Mouse (Mus musculus): ENCODE measurements around the gene Mid1. TPM values are rescaled to one million over a fixed set of nuclear protein-coding genes. Genes with fewer than 3 reads are reported as not detected.
"Not testable (repeated sequence)": the region's sequence is repeated elsewhere in the genome, so short reads cannot be mapped to it uniquely, and the experiment has no call there.

Gene Mid1
- polyA plus RNA-seq, 1 experiment from 2014 or later, result 1.6 TPM

DNA sequence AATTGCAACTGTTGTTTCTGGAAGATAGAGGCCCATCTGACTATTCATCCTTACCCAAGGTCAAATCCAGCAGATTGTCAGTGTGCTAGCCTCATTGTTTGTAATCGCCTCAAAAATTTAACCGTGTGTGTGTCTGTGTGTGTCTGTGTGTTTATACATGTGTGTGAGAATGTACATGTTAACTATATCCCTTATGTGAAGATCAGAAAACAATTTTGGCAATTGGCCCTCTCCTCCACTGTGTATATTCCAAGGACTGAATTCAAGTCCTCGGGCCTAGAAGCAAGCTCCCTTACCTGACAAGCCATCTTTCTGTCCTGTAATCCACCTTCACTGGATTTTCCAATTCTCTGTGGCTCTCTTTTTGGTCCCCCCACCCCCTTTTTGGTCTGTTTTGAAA lies 288.8 kb downstream of the Mid1 start:
- not testable (repeated sequence) for H3K4me1 ChIP-seq (ENCODE audit: insufficient read depth); H3K9ac ChIP-seq (replicated peaks); H3K9me3 ChIP-seq (ENCODE audit: low read length); H3K36me3 ChIP-seq (replicated peaks; ENCODE audit: insufficient read depth, low read length); ATAC-seq; H3K4me2 ChIP-seq (ENCODE audit: low read depth, low read length); H3K27me3 ChIP-seq (ENCODE audit: insufficient read depth, low read length); H3K27ac ChIP-seq (ENCODE audit: low read depth); H3K4me3 ChIP-seq (ENCODE audit: low read depth, low read length)
- DNase-seq, result peak; percentile 11
- 58% methylated on average over 3 of the region's 3 CpGs for WGBS (ENCODE audit: insufficient replicate concordance)

DNA sequence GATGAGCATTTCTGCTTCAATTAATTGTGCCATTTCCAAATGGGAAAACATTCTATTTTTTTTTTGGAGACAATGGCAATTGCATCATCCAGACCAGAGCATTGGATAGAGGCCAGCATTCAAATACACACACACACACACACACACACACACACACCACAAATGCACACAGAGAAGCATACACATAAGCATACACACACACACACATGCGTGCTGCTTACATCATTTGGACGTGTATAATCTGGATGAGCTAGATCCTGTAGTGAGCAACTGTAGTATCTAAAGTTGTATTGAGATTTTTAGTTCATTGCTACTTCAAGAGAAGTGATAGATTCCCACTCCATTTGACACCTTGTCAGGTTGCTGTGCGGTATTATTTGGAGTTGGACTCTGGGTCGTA lies 289.5 kb downstream of the Mid1 start:
- not testable (repeated sequence) for H3K27me3 ChIP-seq (ENCODE audit: insufficient read depth, low read length); H3K9me3 ChIP-seq (ENCODE audit: low read length); H3K9ac ChIP-seq (replicated peaks); ATAC-seq; H3K4me2 ChIP-seq (ENCODE audit: low read depth, low read length); H3K27ac ChIP-seq (ENCODE audit: low read depth); H3K4me1 ChIP-seq (ENCODE audit: insufficient read depth); H3K36me3 ChIP-seq (replicated peaks; ENCODE audit: insufficient read depth, low read length); H3K4me3 ChIP-seq (ENCODE audit: low read depth, low read length)
- WGBS (ENCODE audit: insufficient replicate concordance), result 69% methylated on average over 4 of the region's 4 CpGs
- peak; percentile 15 for DNase-seq

- H3K4me2 ChIP-seq (ENCODE audit: low read depth, low read length); ATAC-seq; H3K4me3 ChIP-seq (ENCODE audit: low read depth, low read length); H3K9ac ChIP-seq (replicated peaks); H3K36me3 ChIP-seq (replicated peaks; ENCODE audit: insufficient read depth, low read length); H3K27me3 ChIP-seq (ENCODE audit: insufficient read depth, low read length); H3K4me1 ChIP-seq (ENCODE audit: insufficient read depth); H3K27ac ChIP-seq (ENCODE audit: low read depth); H3K9me3 ChIP-seq (ENCODE audit: low read length): not testable (repeated sequence)
- peak; percentile 16 for DNase-seq
- 67% methylated on average over 6 of the region's 6 CpGs for WGBS (ENCODE audit: insufficient replicate concordance)
Measured at GRCm38 (mm10) chrX:169974974-169975373, 290.0 kb downstream of the Mid1 start.

GRCm38 (mm10) chrX:169975681-169976131 lies 290.7 kb downstream of the Mid1 start:
- H3K27me3 ChIP-seq (ENCODE audit: insufficient read depth, low read length); H3K4me2 ChIP-seq (ENCODE audit: low read depth, low read length); H3K9me3 ChIP-seq (ENCODE audit: low read length); H3K36me3 ChIP-seq (replicated peaks; ENCODE audit: insufficient read depth, low read length); H3K4me1 ChIP-seq (ENCODE audit: insufficient read depth); H3K4me3 ChIP-seq (ENCODE audit: low read depth, low read length); H3K27ac ChIP-seq (ENCODE audit: low read depth); H3K9ac ChIP-seq (replicated peaks): not testable (repeated sequence)
- ATAC-seq (peak; percentile 16), DNase-seq (peak; percentile 23)
- WGBS (ENCODE audit: insufficient replicate concordance), result 51% methylated on average over 3 of the region's 3 CpGs

GRCm38 (mm10) chrX:169976340-169976739 lies 291.3 kb downstream of the Mid1 start:
- ATAC-seq; H3K4me1 ChIP-seq (ENCODE audit: insufficient read depth); H3K4me2 ChIP-seq (ENCODE audit: low read depth, low read length); H3K4me3 ChIP-seq (ENCODE audit: low read depth, low read length); H3K9ac ChIP-seq (replicated peaks); DNase-seq; H3K36me3 ChIP-seq (replicated peaks; ENCODE audit: insufficient read depth, low read length); H3K27me3 ChIP-seq (ENCODE audit: insufficient read depth, low read length); H3K27ac ChIP-seq (ENCODE audit: low read depth); H3K9me3 ChIP-seq (ENCODE audit: low read length): not testable (repeated sequence)
- 67% methylated on average over 5 of the region's 5 CpGs for WGBS (ENCODE audit: insufficient replicate concordance)

- H3K27ac ChIP-seq (ENCODE audit: low read depth); H3K9me3 ChIP-seq (ENCODE audit: low read length); H3K4me3 ChIP-seq (ENCODE audit: low read depth, low read length); H3K4me2 ChIP-seq (ENCODE audit: low read depth, low read length); H3K36me3 ChIP-seq (replicated peaks; ENCODE audit: insufficient read depth, low read length); H3K4me1 ChIP-seq (ENCODE audit: insufficient read depth); H3K9ac ChIP-seq (replicated peaks); ATAC-seq: not testable (repeated sequence)
- peaks cover 26% of the 10 kb centered on the region for H3K27me3 ChIP-seq (ENCODE audit: insufficient read depth, low read length)
- WGBS (ENCODE audit: insufficient replicate concordance), result 79% methylated on average over 7 of the region's 7 CpGs
- peak; percentile 21 for DNase-seq
Measured at GRCm38 (mm10) chrX:169977856-169978435, 292.9 kb downstream of the Mid1 start.

GRCm38 (mm10) chrX:169978436-169979381 lies 293.7 kb downstream of the Mid1 start:
- DNase-seq, result peak; percentile 85
- H3K27me3 ChIP-seq (ENCODE audit: insufficient read depth, low read length), result peaks cover 33% of the 10 kb centered on the region
- ATAC-seq; H3K36me3 ChIP-seq (replicated peaks; ENCODE audit: insufficient read depth, low read length); H3K4me1 ChIP-seq (ENCODE audit: insufficient read depth); H3K9me3 ChIP-seq (ENCODE audit: low read length); H3K9ac ChIP-seq (replicated peaks): not testable (repeated sequence)
- WGBS (ENCODE audit: insufficient replicate concordance), result 51% methylated on average over 29 of the region's 29 CpGs
- H3K4me2 ChIP-seq (ENCODE audit: low read depth, low read length), result peak overlapping the region; percentile 38; the same call in 1 of the 2 replicates
- 0 out of 2 replicates have a peak overlapping the region, but pooled peaks have one; percentile 4 for H3K4me3 ChIP-seq (ENCODE audit: low read depth, low read length)
- 0 out of 2 replicates have a peak overlapping the region, but pooled peaks have one; percentile 20 for H3K27ac ChIP-seq (ENCODE audit: low read depth)

DNA sequence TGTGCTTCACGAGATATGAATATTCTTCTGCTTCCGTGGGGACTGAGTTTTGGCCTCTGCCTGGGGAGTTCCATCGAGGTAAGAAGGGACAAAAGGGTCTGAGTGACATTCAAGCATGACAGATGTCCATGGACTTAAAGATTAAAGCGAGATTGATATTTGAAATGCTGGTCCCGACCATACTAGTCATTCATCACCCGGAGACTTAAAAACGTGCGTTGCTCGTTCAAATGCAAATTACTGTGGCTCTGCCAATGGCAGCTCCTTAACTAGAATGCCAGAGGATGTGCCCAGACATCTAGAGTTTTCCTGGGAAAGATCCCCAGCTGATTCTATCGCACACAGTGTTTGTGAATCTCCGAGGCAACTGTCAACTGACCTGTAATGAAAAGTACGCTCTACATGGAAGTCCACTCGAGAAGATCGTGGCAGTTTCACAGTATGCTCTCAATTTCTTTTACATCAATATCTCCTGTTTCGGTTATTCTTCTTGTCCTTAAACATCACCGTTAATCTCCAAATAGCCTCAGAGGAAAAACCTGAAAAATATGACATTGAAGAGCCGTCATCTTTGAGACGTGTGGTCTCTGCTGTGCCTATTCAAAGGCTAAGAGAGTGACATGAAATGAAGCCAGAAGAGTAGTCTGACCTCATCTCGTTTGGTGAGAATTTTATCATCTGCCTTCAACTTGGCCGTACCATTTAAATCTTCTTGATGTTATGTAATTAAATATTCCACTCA lies 294.6 kb downstream of the Mid1 start:
- not testable (repeated sequence) for H3K36me3 ChIP-seq (replicated peaks; ENCODE audit: insufficient read depth, low read length); H3K9me3 ChIP-seq (ENCODE audit: low read length); H3K27ac ChIP-seq (ENCODE audit: low read depth); ATAC-seq; H3K4me1 ChIP-seq (ENCODE audit: insufficient read depth); H3K9ac ChIP-seq (replicated peaks)
- 60% methylated on average over 20 of the region's 20 CpGs for WGBS (ENCODE audit: insufficient replicate concordance)
- 0 out of 2 replicates have a peak overlapping the region, but pooled peaks have one; percentile 15 for H3K4me2 ChIP-seq (ENCODE audit: low read depth, low read length)
- H3K4me3 ChIP-seq (ENCODE audit: low read depth, low read length), result 0 out of 2 replicates have a peak overlapping the region, but pooled peaks have one; percentile 4
- peaks cover 41% of the 10 kb centered on the region for H3K27me3 ChIP-seq (ENCODE audit: insufficient read depth, low read length)
- peak; percentile 29 for DNase-seq

DNA sequence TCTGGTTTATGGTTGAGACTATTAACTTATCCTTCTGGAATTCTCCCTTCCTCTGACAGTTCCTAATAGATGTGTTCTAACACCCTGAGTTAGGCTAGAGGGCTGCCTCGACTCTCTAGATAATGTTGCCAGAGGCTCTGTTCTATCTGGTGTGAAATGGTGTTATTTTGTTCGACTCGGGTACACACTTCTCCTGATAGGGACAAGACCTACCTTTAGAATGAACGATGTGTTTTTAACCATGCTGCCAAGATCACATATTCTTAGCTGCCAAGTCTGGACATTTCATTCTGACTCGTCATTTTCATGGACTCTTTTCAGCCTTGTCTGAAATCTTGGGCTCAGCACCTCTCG lies 295.2 kb downstream of the Mid1 start:
- not testable (repeated sequence) for H3K36me3 ChIP-seq (replicated peaks; ENCODE audit: insufficient read depth, low read length); H3K9me3 ChIP-seq (ENCODE audit: low read length)

More for the DNA sequence above, 295.2 kb downstream of the Mid1 start:
- not testable (repeated sequence) for DNase-seq; H3K9ac ChIP-seq (replicated peaks); H3K27ac ChIP-seq (ENCODE audit: low read depth); H3K4me2 ChIP-seq (ENCODE audit: low read depth, low read length); ATAC-seq; H3K4me3 ChIP-seq (ENCODE audit: low read depth, low read length); H3K4me1 ChIP-seq (ENCODE audit: insufficient read depth)
- WGBS (ENCODE audit: insufficient replicate concordance), result 54% methylated on average over 6 of the region's 6 CpGs
- H3K27me3 ChIP-seq (ENCODE audit: insufficient read depth, low read length), result peaks cover 44% of the 10 kb centered on the region
